Mouse (Mus musculus) cerebellum, adult 2 months (tissue): Measurements from ENCODE around the gene Fbxo10.
"Not testable (repeated sequence)": the region's sequence is repeated elsewhere in the genome, so short reads cannot be mapped to it uniquely, and the experiment has no call there.

Experiments used
- CTCF ChIP-seq: fragments of 200-500 bp; IDR thresholded peaks from 2 replicates; pipeline ENCODE4 v1.5.1; 2011; ENCODE audit warnings: low read depth, mild to moderate bottlenecking, control low read depth, low read length, moderate library complexity, borderline replicate concordance; ENCODE audit not compliant: insufficient read depth
- POLR2A ChIP-seq: fragments of 200-500 bp; IDR thresholded peaks from 2 replicates; pipeline ENCODE4 v1.6.1; 2011; ENCODE audit warnings: low read length, control low read depth, borderline replicate concordance; ENCODE audit not compliant: insufficient read depth

DNA sequence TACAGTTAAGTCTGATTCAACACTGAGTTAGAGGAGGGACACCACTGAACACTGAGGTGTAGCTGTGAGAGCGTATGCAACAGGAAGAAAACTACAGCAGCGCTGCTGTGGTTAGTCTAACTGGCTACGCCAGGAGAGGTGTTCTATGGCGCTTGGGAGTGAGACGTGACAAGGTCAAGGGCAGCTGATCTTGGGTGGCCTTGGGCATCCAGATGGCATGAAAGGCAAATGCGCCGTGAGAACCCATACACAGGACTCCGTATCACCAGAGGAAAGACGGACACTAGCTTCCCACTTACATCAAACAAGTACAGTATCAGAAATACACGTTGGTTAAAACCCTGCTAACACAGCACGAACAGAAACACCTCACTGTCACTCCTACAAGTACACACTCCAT, 92.1 kb downstream of the Fbxo10 start:
- TF ChIP-seq CTCF, POLR2A: not testable (repeated sequence)
